Mouse (Mus musculus): ENCODE measurements around the gene Dpysl4.

Gene Dpysl4

GRCm38 (mm10) chr7:139085629-139086194 is at the start of gene Dpysl4:
Dpysl4 (plus strand) TSS chr7:139086001.
- DNase-seq, result peak; percentile 60 to 64

- no peak for DNase-seq
Measured at GRCm38 (mm10) chr7:139063406-139063805, 22.4 kb upstream of the Dpysl4 start.

- DNase-seq, result peak; percentile 56 to 68
Measured at GRCm38 (mm10) chr7:139068182-139068623, 17.6 kb upstream of the Dpysl4 start.

GRCm38 (mm10) chr7:139074189-139074588 is 11.6 kb upstream of the Dpysl4 start:
- no peak for DNase-seq

- no peak for DNase-seq
Measured at GRCm38 (mm10) chr7:139075054-139075794, 10.6 kb upstream of the Dpysl4 start.

GRCm38 (mm10) chr7:139077283-139077682 is 8.5 kb upstream of the Dpysl4 start:
- DNase-seq, result no peak

GRCm38 (mm10) chr7:139078181-139078580 is 7.6 kb upstream of the Dpysl4 start:
- DNase-seq, result no peak

- DNase-seq, result no peak
Measured at GRCm38 (mm10) chr7:139079141-139079540, 6.7 kb upstream of the Dpysl4 start.

GRCm38 (mm10) chr7:139080714-139081113 is 5.1 kb upstream of the Dpysl4 start:
- no peak for DNase-seq

- DNase-seq, result no peak
Measured at GRCm38 (mm10) chr7:139081158-139081557, 4.6 kb upstream of the Dpysl4 start.

- no peak for DNase-seq
Measured at GRCm38 (mm10) chr7:139082281-139082680, 3.5 kb upstream of the Dpysl4 start.

- no peak for DNase-seq
Measured at GRCm38 (mm10) chr7:139084316-139084715, 1.5 kb upstream of the Dpysl4 start.

GRCm38 (mm10) chr7:139086195-139087158 is 676 bp downstream of the Dpysl4 start:
- DNase-seq, result no peak

GRCm38 (mm10) chr7:139087801-139088200 is 2.0 kb downstream of the Dpysl4 start:
- no peak for DNase-seq

- no peak for DNase-seq
Measured at GRCm38 (mm10) chr7:139089892-139090874, 4.4 kb downstream of the Dpysl4 start.

GRCm38 (mm10) chr7:139091681-139092080 is 5.9 kb downstream of the Dpysl4 start:
- DNase-seq, result no peak

- no peak for DNase-seq
Measured at GRCm38 (mm10) chr7:139092676-139093075, 6.9 kb downstream of the Dpysl4 start.

- DNase-seq, result no peak
Measured at GRCm38 (mm10) chr7:139093124-139093523, 7.3 kb downstream of the Dpysl4 start.

GRCm38 (mm10) chr7:139093781-139094180 is 8.0 kb downstream of the Dpysl4 start:
- no peak for DNase-seq

GRCm38 (mm10) chr7:139094761-139095160 is 9.0 kb downstream of the Dpysl4 start:
- no peak for DNase-seq

GRCm38 (mm10) chr7:139095282-139095681 is 9.5 kb downstream of the Dpysl4 start:
- DNase-seq, result no peak

- DNase-seq, result no peak
Measured at GRCm38 (mm10) chr7:139096399-139096798, 10.6 kb downstream of the Dpysl4 start.
